Mouse (Mus musculus) thymus, postnatal 36 days (tissue): ENCODE data around the gene Ppp4r1.

Experiments
- DNase-seq, 2 experiments: peaks; one replicate each; pipeline ENCODE4 v3.0.0; 2022; ENCODE audit warnings: mixed read lengths in 2 of 2

The Ppp4r1 gene

GRCm38 (mm10) chr17:65782551-65783141, at the start of gene Ppp4r1:
Gene Ppp4r1, plus strand, starts transcription at chr17:65782573.
- DNase-seq, result peak; percentile 68 to 74

DNA sequence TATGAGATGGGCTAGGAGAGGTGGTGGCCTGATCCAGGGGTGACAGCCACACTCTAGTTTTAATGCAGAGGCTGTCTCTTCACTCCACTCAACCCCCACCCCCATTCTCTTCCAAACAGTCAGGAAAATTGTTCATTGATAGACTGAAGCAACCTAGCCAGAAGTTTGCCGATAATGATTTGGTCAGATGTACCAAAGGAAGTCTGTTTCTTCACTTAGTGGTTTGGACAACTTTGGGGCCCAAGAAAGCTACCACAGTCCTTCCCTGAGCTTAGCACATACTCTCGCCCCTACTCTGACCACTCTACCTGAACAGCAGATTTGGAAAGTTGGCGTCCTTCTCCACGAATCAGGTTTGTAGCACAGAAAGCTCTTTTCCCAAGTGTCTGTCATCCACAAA, 49.7 kb upstream of the Ppp4r1 start:
- DNase-seq, result no peak

- no peak for DNase-seq
These were observed 47.3 kb upstream of the Ppp4r1 start for GRCm38 (mm10) chr17:65735088-65735487.

GRCm38 (mm10) chr17:65737175-65737574, 45.2 kb upstream of the Ppp4r1 start:
- DNase-seq, result no peak

DNA sequence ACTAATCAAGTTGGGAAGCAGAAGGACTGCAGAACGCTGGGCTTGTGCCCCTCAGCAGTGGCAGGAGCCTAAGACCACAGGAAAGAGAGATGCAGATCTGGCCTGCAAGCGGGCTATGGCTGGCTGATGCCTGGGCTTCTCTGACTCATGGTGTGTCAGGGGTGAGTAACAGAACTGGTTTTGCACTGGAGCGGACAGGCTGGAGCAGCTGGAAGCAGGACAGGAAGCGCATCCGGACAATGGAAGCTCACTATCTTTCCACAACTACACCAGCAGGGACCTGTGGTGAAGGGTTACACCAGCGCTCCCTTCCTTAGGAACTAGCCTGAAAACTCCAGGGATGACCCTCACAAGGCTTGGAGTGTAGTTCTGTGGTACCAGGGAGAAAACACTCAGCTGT, 44.8 kb upstream of the Ppp4r1 start:
- DNase-seq, result no peak

- no peak for DNase-seq
These were observed 42.3 kb upstream of the Ppp4r1 start for GRCm38 (mm10) chr17:65739874-65740725.

DNA sequence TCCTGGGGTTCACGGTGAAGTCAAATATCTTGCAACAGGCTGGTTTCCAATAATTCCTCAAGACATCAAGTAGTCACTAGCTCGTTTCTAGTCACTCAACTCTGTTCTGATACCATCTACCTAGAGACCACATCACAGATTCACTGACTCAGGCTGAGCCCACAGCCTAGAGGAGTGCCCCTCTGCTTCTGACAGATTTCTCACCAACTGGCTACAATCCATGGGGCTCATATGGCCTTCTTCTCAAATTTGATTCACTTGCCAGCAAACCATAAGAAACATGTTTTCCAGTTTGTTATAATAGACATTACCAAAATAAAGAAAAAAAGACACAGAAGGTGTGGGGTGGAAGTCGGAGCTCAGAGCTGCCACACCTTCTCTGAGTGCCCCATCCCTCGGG, 40.8 kb upstream of the Ppp4r1 start:
- no peak for DNase-seq

GRCm38 (mm10) chr17:65742245-65742905, 40.0 kb upstream of the Ppp4r1 start:
- DNase-seq, result no peak

DNA sequence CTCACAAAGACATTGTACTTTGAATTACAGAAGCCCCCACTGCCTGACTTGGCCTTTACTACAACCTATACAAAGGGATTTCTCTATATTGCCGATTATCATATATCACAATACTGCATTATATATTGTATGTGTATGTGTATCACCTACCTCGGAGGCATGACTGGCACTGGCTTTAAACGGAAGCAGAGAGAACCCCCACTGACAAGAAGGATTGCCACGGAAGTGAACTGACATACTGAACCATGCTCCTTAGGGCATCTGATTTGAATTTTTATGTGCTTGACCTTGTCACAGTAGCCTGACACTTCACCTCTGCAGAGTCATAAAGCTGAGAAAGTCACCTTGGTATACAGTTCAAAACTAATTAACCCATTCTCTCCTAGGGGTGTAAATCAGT, 39.4 kb upstream of the Ppp4r1 start:
- DNase-seq, result no peak

DNA sequence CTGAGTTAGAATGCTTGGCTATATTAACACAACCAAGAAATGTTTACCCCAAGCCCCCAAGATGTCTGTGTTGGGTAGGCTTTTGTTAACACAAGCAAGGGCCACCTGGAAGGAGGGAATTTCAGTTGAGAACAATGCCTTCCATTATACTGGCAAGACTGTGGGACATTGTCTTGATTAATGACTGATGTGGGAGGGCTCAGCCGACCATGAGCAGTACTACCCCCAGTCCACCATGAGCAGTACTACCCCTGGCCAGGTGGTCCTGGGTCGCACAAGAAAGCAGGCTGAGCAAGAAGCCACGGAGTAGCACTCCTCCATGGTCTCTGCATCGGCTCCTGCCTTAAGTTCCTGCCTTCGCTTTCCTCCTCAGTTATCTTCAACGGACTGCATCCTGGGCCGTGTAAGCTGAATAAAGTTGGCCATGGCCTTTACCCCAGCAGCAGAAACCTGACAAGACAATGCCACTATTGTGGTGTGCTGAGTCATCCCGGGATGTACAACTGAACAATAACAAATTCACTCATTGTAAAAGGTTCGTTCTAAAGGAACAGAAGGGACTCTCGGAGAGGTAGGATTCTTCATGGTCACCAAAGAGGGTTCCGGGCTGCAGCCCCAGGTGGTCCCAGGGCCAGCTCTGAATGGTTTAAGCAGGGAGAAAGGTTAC, 38.6 kb upstream of the Ppp4r1 start:
- DNase-seq, result no peak

- DNase-seq, result no peak
These were observed 36.1 kb upstream of the Ppp4r1 start for GRCm38 (mm10) chr17:65746314-65746713.

DNA sequence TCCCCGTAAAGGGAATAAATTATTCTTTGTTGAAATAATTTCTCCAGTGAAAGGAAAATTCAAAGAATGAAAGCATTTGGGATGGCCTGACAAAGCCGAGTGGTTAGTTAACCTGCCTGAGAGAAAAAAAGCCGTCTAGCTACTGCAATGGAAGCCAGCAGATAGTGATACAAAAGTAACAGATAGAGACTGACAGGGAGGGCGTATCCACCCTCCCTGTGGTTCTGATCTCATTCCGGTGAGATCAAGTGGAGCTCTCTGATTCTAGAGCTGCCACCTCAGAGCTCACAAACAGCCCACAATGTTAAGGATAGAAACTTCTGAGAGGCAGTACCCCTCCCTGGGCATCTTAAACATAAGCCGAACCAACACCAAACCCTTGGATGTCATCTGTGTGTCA, 33.4 kb upstream of the Ppp4r1 start:
- no peak for DNase-seq

DNA sequence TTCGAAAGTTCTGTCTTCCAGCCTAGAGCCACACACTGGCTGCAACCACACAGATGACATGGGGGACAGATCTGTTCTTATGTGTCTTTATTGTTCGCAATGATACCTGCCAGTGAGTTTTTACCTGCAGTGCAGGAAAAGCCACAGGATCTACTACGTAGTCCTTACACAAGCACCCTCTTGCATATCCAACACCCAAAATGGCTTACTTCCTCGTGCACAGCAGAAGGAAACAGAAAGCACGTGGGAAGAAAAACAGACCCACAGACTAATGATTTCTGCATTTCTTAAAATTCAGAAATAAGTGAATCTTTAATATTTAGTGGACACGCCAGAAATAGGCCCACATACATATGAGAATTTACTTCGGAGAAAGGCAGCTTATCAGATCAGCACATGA, 32.6 kb upstream of the Ppp4r1 start:
- no peak for DNase-seq

- no peak for DNase-seq
These were observed 32.1 kb upstream of the Ppp4r1 start for GRCm38 (mm10) chr17:65750301-65750700.

DNA sequence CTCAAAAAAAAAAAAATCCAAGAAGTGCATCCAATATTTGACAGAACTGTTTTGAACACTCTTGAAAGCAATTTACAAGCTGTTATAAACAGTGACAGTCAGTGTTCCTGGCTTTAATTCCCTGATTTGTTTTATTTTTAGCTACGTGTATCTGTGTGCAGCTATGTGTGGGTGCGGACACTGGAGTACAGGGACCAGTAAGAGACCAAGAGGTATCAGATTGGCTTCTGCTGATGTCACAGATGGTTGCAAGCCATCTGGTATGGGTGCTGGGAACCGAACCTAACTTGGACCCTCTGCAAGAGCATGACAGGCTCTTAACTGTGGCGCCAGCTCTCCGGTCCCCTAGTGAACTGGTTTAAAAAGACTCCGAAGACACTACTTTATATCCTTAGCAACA, 29.2 kb upstream of the Ppp4r1 start:
- no peak for DNase-seq

GRCm38 (mm10) chr17:65755857-65756256, 26.5 kb upstream of the Ppp4r1 start:
- DNase-seq, result no peak

DNA sequence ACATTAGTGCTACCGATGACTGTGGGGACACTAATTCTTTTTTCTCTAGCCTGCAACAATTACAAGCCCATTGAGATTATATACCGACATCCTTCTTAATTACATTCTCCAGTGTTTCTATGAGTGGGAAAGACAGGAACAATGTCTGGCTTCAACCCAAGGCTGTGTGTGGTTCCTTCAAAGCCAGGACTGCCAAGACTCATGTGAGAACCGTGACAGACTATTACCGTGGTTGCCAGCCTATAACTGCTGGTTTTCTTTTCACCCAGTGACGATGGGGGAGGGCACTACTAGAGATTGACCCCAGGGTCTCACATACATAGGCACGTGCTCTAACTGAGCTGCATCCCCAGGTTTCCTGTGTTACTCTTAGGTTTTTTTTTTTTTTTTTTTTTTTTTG, 25.2 kb upstream of the Ppp4r1 start:
- DNase-seq, result no peak

GRCm38 (mm10) chr17:65763221-65763620, 19.2 kb upstream of the Ppp4r1 start:
- DNase-seq, result no peak

DNA sequence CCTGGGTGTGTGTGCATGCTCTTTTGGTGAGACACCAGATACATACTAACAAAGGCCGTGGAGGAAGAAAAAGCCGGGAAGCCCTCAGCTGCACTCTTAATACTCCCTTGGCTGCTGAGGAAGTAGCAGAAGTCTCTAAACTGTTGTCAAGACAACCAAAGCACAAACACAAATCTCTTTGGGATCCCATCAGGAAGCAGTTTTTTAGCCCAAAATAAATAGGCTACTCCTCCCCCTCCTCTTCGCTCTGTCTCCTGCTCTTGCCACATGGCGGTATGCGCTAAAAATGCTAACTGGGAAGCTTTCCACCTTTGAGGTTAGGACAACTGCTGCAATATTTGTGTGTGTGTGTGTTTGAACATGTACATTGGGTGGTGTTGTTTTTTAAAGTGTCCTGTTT, 13.9 kb upstream of the Ppp4r1 start:
- no peak for DNase-seq

DNA sequence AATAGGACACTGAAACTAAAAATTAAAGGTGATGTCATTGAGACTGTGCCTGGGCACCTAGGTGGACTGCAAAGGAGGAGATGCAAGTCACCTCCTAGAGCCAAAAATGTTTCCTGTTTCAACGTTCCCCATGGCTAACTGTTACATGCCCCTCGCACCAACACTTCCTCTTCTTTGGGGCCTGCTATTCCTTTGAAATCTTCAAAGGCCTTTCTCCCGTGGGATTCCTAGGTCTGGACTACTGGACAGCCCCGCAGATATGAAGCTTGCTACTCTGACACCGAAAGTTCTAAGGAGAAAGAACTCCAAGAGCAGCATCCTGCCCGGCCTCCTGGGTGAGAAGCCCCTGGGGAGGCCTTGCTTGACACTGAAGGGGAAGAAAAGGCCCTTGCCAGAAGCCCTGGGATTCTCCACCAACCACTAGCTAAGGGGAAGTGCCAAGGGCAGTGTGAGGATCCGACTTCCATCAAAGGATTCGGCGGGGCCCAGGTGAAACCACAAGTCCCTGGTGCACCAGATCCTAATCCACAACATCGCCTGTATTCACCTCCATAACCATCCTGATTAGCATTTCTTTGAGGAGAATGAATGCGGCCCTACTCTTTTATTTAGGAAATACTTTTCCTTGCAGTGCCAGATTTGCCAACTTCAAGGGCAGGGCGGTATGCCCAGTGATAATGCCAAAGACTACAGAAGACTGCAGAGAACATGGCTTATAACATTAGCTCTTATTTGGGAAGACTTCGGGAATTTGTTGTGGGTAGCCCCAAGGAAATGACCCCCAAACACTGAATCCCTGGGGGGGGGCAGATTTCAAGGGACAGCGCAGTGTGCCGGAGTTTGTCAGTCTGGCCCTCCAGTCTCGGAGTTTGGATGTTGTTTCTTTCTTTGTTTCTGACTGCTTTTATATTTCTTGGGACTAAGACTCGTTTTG, 11.1 kb upstream of the Ppp4r1 start:
- DNase-seq, result no peak

DNA sequence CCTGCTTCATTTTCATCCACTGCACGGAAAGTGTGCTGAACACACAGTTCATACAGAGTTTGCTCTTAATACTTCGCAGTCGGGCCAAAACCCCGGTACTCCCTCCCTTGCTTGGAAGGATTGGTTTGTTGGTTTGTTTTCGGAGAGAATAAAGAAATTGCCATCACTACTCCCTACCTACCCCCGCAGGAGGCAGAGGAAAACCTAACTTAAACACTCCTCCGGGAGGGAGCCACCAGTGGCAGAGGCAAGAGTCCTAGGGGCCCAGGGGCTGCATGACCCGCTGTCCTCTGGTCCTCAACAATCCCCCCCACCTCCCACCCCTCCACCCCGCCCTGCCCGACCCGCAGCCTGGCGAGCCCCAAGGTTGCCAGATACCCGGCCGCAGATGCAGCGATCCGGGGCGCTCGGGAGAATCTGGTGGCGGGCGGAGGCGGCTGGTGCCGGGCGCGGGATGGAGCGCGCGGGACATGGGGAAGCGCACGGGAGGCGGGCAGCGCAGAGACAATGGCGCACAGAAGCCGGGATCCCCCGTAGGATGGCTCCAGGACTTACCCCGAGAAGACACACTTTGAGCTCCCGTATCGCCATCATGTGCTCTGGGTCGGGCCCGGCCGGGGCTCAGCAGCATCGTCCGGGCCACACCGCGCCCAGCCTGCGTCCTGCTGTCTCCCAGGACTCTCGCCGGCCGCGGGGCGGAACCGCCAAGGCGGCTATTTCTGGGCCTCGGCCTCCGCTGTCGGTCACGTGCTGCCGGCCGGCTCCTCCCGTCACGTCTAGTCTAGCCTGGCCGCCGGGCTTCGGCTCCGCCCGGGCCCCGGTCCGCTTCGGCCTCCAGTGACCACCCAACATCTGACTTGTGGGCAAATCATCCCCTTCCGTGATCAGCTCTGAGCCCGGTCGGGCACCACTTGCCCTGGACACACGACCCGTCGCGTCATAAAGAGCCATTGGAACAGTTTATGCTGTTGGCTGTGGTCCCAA, 10.1 kb upstream of the Ppp4r1 start, which contains the start of gene Rab31:
Gene Rab31, minus strand, starts transcription at position 802 of the 984 bp plus-strand sequence.
- peak; percentile 19 to 25 for DNase-seq
